Mouse (Mus musculus) left cerebral cortex, adult 18-20 months (tissue): ENCODE results near the gene Spem1. TPM values are rescaled to one million over a fixed set of nuclear protein-coding genes. Genes with fewer than 3 reads are reported as not detected.
A peak's percentile ranks its signal among the peaks of the same experiment; 100 is the strongest.

Experiments used
- DNase-seq, 2 experiments: peaks; one replicate each; pipeline ENCODE4 v3.0.0; 2021 to 2022; ENCODE audit warnings: low spot score in 2 of 2, mixed read lengths in 1 of 2
- total RNA-seq, 2 experiments: library from RNA; stranded (reverse); gene quantifications; 2 replicates each; pipeline ENCODE4 v1.2.3; 2021

The Spem1 gene
- total RNA-seq, 2 experiments from 2014 or later: not detected

GRCm38 (mm10) chr11:69836703-69837576 lies 15.0 kb upstream of the Spem1 start:
- peak; percentile 46 to 53 for DNase-seq

- no peak for DNase-seq
Measured at GRCm38 (mm10) chr11:69835966-69836335, 14.0 kb upstream of the Spem1 start.

- DNase-seq: no peak
Measured at GRCm38 (mm10) chr11:69835326-69835965, 13.5 kb upstream of the Spem1 start.

GRCm38 (mm10) chr11:69834001-69834549 lies 12.1 kb upstream of the Spem1 start:
- DNase-seq: peak; percentile 25 to 51

- no peak for DNase-seq
Measured at GRCm38 (mm10) chr11:69833554-69833953, 11.6 kb upstream of the Spem1 start.

GRCm38 (mm10) chr11:69828832-69829231 lies 6.9 kb upstream of the Spem1 start:
- DNase-seq: no peak

- no peak for DNase-seq
Measured at GRCm38 (mm10) chr11:69823456-69823855, 1.5 kb upstream of the Spem1 start.

- no peak for DNase-seq
Measured at GRCm38 (mm10) chr11:69818871-69819270, 3.1 kb downstream of the Spem1 start.

GRCm38 (mm10) chr11:69818365-69818764 lies 3.6 kb downstream of the Spem1 start, which contains the start of gene Spem2:
Spem2 (minus strand) TSS chr11:69818465.
- no peak for DNase-seq

- no peak for DNase-seq
Measured at GRCm38 (mm10) chr11:69816520-69816919, 5.5 kb downstream of the Spem1 start.

- no peak for DNase-seq
Measured at GRCm38 (mm10) chr11:69815155-69815554, 6.8 kb downstream of the Spem1 start, which contains the start of gene Gm39566. Gm39566 (minus strand) TSS chr11:69815298.

- DNase-seq: no peak
Measured at GRCm38 (mm10) chr11:69810280-69810679, 11.7 kb downstream of the Spem1 start.

- no peak for DNase-seq
Measured at GRCm38 (mm10) chr11:69807641-69808040, 14.3 kb downstream of the Spem1 start.

GRCm38 (mm10) chr11:69806378-69806777 lies 15.6 kb downstream of the Spem1 start:
- DNase-seq: no peak

- DNase-seq: no peak
Measured at GRCm38 (mm10) chr11:69804972-69805909, 16.7 kb downstream of the Spem1 start, which contains the start of gene Tmem102. Tmem102 (minus strand) TSS chr11:69805624.

GRCm38 (mm10) chr11:69804652-69804940 lies 17.4 kb downstream of the Spem1 start:
- DNase-seq: no peak

- DNase-seq: peak; percentile 57 to 78
Measured at GRCm38 (mm10) chr11:69803786-69804651, 18.0 kb downstream of the Spem1 start.

GRCm38 (mm10) chr11:69803328-69803727 lies 18.7 kb downstream of the Spem1 start:
- DNase-seq: no peak

- DNase-seq: peak; percentile 59 to 78
Measured at GRCm38 (mm10) chr11:69802648-69803105, 19.3 kb downstream of the Spem1 start.
